Mouse (Mus musculus) heart, embryonic 14.5 days (tissue): ENCODE data around the gene Sccpdh. TPM values are rescaled to one million over a fixed set of nuclear protein-coding genes. Genes with fewer than 3 reads are reported as not detected.
A peak's percentile ranks its signal among the peaks of the same experiment; 100 is the strongest.

Experiments
- ATAC-seq: fragments of 200-750 bp; cut with Nextera tagmentation; 2 replicates; pipeline ENCODE4 v1.8.0; 2017; ENCODE audit warnings: low read depth, moderate TSS enrichment; ENCODE audit not compliant: insufficient number of reproducible peaks, insufficient read depth, low FRiP score
- H3K27ac ChIP-seq, 2 experiments: fragments of 200-500 bp in 1 of 2; fragments of 300-500 bp in 1 of 2; sonication (generic) in 1 of 2; replicated peaks in 1 of 2; 2 replicates each; pipeline ENCODE4 v1.5.1; 2012 to 2014; ENCODE audit warnings: low read depth in 2 of 2, low read length in 2 of 2, control low read depth in 1 of 2, mild to moderate bottlenecking in 1 of 2, mixed read lengths in 1 of 2; ENCODE audit not compliant: control insufficient read depth in 1 of 2, insufficient read depth in 1 of 2
- H3K27me3 ChIP-seq: fragments of 300-500 bp; sonication (generic); 2 replicates; pipeline ENCODE4 v1.6.1; 2014; ENCODE audit warnings: mild to moderate bottlenecking, low read length, control low read depth; ENCODE audit not compliant: control insufficient read depth, insufficient read depth
- H3K36me3 ChIP-seq: fragments of 300-500 bp; sonication (generic); 2 replicates; pipeline ENCODE4 v1.6.1; 2014; ENCODE audit warnings: mild to moderate bottlenecking, control low read depth, low read length, mixed read lengths; ENCODE audit not compliant: control insufficient read depth, insufficient read depth
- H3K4me1 ChIP-seq, 2 experiments: fragments of 200-500 bp in 1 of 2; fragments of 300-500 bp in 1 of 2; sonication (generic) in 1 of 2; 2 replicates each; pipeline ENCODE4 v1.6.1; 2012 to 2014; ENCODE audit warnings: low read length in 2 of 2, control low read depth in 1 of 2, mixed read lengths in 1 of 2; ENCODE audit not compliant: control insufficient read depth in 2 of 2, insufficient read depth in 2 of 2
- H3K4me2 ChIP-seq: fragments of 300-500 bp; sonication (generic); 2 replicates; pipeline ENCODE4 v1.6.1; 2014; ENCODE audit warnings: mild to moderate bottlenecking, low read length
- H3K4me3 ChIP-seq, 2 experiments: fragments of 200-500 bp in 1 of 2; fragments of 300-500 bp in 1 of 2; sonication (generic) in 1 of 2; 2 replicates each; pipeline ENCODE4 v1.5.1; 2012 to 2014; ENCODE audit warnings: low read length in 2 of 2, mild to moderate bottlenecking in 2 of 2, control low read depth in 1 of 2, low read depth in 1 of 2, moderate library complexity in 1 of 2; ENCODE audit not compliant: control insufficient read depth in 1 of 2, insufficient read depth in 1 of 2
- H3K9ac ChIP-seq: fragments of 300-500 bp; sonication (generic); 2 replicates; pipeline ENCODE4 v1.6.1; 2014; ENCODE audit warnings: mild to moderate bottlenecking, low read length
- H3K9me3 ChIP-seq: fragments of 300-500 bp; sonication (generic); 2 replicates; pipeline ENCODE4 v1.6.1; 2016; ENCODE audit warnings: low read length, control low read depth; ENCODE audit not compliant: control insufficient read depth
- WGBS: fragments of 180-500 bp; shearing (Covaris S2); extraction: QIAGEN DNeasy Blood & Tissue Kit; methylation state at CpG from one replicate; pipeline ENCODE4 v1.1.7; 2014; 5-methylcytosine and 5-hydroxymethylcytosine counted together
- polyA plus RNA-seq: library from polyadenylated mRNA; unstranded; fragments of >200 nt; fragmentation: Nextera tagmentation; extraction: Ambion mirVana; gene quantifications from 2 replicates; pipeline ENCODE4 v1.2.1, GENCODE M21; 2014

Sccpdh gene
- polyA plus RNA-seq, 1 experiment from 2014 or later, result 103 TPM

DNA sequence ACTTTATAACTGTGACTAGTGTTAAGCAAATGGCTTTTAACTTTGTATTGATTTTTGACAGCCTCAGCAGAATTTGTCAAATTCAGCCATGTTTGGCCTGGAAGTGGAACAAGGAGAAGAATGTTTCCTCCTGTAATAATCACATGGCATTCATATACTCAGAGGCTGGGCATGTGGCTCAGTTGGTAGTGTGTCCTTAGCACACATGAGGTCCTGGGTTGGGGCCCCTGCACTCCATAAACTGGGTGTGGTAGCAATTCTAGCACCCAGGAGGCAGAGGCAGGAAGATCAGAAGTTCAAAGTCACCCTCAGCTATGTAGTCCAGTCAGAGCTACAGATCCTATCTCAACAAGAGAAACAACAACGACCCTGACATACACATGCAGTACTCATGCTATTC lies 19.3 kb downstream of the Sccpdh start:
- H3K36me3 ChIP-seq, result peaks cover 49% of the 10 kb centered on the region
- no peak overlapping the region for H3K9ac ChIP-seq
- peaks cover 9 to 15% of the 10 kb centered on the region in 2 experiments for H3K4me1 ChIP-seq
- 0 out of 4 replicates have a peak overlapping the region, but pooled peaks have one; percentile 12 to 28 for H3K27ac ChIP-seq
- H3K4me2 ChIP-seq, result no peak overlapping the region
- no peaks in the 10 kb centered on the region for H3K27me3 ChIP-seq
- no peak for ATAC-seq
- no peaks in the 10 kb centered on the region for H3K9me3 ChIP-seq
- H3K4me3 ChIP-seq, result no peak overlapping the region
- whole genome bisulfite sequencing, result 68% methylated on average over 1 of the region's 1 CpGs

DNA sequence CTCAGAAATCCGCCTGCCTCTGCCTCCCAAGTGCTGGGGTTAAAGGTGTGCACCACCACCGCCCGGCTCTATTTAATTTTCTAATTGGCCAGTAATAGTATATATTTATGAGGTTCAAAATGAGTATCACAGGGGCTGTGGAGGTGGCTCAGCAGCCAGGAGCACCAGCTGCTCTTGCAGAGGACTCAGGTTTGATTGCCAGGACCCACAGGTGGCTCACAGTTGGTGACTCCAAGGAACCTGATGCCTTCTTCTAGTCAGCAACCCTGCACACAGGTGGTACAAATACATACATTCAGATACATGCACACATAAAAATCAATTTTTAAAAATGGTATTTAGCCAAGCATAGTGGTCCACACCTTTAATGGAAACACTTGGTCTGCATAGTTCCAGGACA lies 20.0 kb downstream of the Sccpdh start:
- Histone ChIP-seq H3K9me3 (no peaks in the 10 kb centered on the region), H3K4me2 (no peak overlapping the region), H3K36me3 (peaks cover 43% of the 10 kb centered on the region), H3K9ac (no peak overlapping the region), H3K4me3 (no peak overlapping the region), H3K4me1 (peaks cover 9 to 15% of the 10 kb centered on the region in 2 experiments), H3K27me3 (no peaks in the 10 kb centered on the region), H3K27ac (peak overlapping the region in 1 of 2 experiments; percentile 35; a peak in 1 of 4 replicates)
- 97% methylated on average over 3 of the region's 3 CpGs for WGBS
- ATAC-seq, result no peak

DNA sequence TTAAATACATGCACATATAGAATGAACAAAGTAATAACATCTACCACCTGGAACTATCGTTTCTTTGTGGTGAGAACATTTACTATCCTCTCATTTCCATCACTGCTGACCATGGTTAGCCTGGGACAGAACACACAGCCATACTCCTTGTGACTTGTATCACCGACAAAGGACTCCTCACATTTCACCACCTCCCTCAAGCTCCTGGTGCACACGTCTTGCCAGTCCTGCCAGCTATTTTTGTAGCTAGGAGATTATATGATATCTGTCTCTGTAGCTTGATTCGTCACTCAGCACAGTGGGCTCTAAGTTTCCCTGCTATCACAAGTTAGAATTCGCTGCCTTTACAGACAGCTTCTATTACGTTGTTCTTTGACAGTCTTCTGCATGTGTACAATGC lies 20.4 kb downstream of the Sccpdh start:
- H3K27ac ChIP-seq, result peak overlapping the region; percentile 35 to 67

DNA sequence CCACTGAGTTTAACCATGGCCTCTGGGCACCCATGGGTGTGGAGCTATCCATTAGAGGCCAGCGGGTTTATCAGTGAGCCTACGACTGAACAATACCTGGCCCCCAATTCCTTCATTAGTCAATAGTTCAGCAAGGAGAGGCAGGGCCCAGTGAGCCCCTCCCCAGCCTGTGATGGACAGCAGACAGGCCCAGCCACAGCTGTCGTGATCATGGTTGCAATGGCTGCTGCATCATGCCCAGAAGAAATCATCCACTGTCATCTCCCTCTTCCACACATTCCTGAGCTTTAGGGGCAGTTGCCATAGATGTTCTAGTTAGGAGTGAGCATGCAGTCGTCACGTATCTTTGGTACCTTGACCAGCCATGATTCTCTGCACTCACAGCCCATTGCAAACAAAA lies 20.9 kb downstream of the Sccpdh start:
- Histone ChIP-seq H3K9me3 (no peaks in the 10 kb centered on the region), H3K4me3 (no peak overlapping the region), H3K4me2 (peak overlapping the region; percentile 38), H3K27me3 (no peaks in the 10 kb centered on the region), H3K36me3 (peaks cover 35% of the 10 kb centered on the region), H3K9ac (no peak overlapping the region), H3K27ac (peak overlapping the region; percentile 35 to 67), H3K4me1 (peaks cover 9 to 15% of the 10 kb centered on the region in 2 experiments)
- WGBS, result 44% methylated on average over 5 of the region's 5 CpGs
- no peak for ATAC-seq

More for the DNA sequence above, 20.4 kb downstream of the Sccpdh start:
- Histone ChIP-seq H3K27me3 (no peaks in the 10 kb centered on the region), H3K4me3 (no peak overlapping the region), H3K9ac (no peak overlapping the region), H3K36me3 (peaks cover 39% of the 10 kb centered on the region), H3K9me3 (no peaks in the 10 kb centered on the region), H3K4me2 (peak overlapping the region; percentile 38), H3K4me1 (peaks cover 9 to 15% of the 10 kb centered on the region in 2 experiments)
- ATAC-seq, result no peak
- whole genome bisulfite sequencing, result 24% methylated on average over 6 of the region's 6 CpGs

DNA sequence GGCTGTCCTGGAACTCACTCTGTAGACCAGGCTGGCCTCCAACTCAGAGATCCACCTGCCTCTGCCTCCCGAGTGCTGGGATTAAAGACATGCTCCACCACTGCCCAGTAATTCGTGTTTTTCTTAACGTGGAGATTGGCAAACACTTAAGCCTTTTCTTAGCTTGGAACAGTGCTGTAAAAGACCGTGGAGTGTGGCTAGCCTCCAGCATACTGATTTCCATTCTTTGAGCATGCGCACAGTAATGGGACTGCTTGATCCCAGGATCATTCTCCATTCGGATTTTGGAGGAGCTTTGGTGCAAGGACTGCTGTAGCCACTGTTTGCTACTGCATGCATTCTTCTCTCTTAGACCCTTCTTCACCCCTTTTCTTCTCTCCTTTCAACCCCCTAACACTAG lies 21.5 kb downstream of the Sccpdh start:
- no peak overlapping the region for H3K9ac ChIP-seq
- no peak overlapping the region for H3K4me2 ChIP-seq
- no peaks in the 10 kb centered on the region for H3K9me3 ChIP-seq
- no peaks in the 10 kb centered on the region for H3K27me3 ChIP-seq
- H3K4me1 ChIP-seq, result peaks cover 9 to 15% of the 10 kb centered on the region in 2 experiments
- WGBS, result 71% methylated on average over 6 of the region's 6 CpGs
- ATAC-seq, result no peak
- no peak overlapping the region for H3K4me3 ChIP-seq
- peaks cover 31% of the 10 kb centered on the region for H3K36me3 ChIP-seq
- no peak overlapping the region for H3K27ac ChIP-seq

DNA sequence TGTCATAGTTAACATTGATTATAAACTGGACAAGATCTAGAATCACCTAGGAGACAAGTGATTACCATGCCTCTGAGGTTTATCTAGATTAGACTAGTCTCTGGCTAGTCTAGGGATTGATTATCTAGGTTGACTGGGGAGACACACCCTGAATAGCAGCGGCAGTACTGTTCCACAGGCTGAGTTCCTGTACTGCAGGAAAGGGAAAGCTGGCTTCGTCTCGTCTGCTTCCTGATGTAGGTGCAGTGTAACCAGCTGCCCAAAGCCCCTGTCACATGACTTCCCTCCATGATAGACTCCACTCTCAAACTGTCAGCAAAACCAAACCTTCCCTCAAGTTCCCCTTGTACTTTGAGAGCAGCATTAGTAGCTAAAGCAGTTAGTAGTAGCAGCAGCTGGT lies 36.1 kb downstream of the Sccpdh start:
- no peak overlapping the region for H3K4me2 ChIP-seq
- 19% methylated on average over 3 of the region's 3 CpGs for WGBS
- H3K27me3 ChIP-seq, result no peaks in the 10 kb centered on the region
- ATAC-seq, result no peak
- H3K27ac ChIP-seq, result no peak overlapping the region
- H3K36me3 ChIP-seq, result no peaks in the 10 kb centered on the region
- no peaks in the 10 kb centered on the region for H3K9me3 ChIP-seq
- H3K4me1 ChIP-seq, result peaks cover 3 to 8% of the 10 kb centered on the region in 2 experiments; a peak in 3 of 4 replicates
- H3K9ac ChIP-seq, result no peak overlapping the region
- no peak overlapping the region for H3K4me3 ChIP-seq

DNA sequence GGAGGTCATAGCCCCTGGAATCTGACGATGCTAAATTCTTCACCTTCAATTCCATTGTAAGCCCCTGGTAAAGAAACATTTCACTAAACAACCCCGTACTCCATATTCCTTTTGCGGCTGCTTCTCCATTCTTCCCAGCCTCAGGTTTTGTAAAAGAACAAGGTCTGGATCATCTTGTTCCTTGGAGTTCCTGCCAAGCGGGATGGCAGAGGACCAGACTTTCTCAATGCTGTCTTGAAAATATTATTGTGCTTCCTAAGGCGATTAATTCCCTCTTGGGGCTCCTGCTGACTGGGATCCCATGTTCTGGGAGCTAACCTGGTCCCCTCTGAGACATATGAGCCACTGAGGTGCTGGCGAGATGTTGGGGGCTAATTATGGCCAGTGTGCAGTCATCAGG lies 37.1 kb downstream of the Sccpdh start:
- Histone ChIP-seq H3K27me3 (no peaks in the 10 kb centered on the region), H3K27ac (no peak overlapping the region), H3K4me1 (peaks cover 3 to 13% of the 10 kb centered on the region in 2 experiments), H3K4me2 (no peak overlapping the region), H3K36me3 (no peaks in the 10 kb centered on the region), H3K9me3 (no peaks in the 10 kb centered on the region), H3K4me3 (no peak overlapping the region), H3K9ac (no peak overlapping the region)
- 86% methylated on average over 6 of the region's 6 CpGs for WGBS
- ATAC-seq, result no peak

DNA sequence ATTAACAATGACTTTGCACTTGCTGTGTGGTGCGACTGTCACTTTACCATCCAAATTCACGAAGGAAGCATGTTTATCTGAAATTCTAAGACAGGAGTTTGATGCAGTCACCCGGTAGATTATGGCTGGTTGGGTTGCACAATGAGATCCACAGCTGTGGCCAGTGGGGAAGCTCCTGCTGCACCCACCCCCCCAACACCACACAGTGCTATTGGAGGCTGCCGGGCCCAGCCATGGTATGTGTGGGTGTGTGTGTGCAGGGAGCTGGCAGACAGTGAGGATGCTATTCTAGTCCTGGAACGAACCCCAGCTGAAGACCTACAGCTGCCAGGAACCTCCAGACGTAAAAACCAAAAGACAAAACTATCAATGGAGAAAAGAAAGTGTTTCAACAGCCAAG lies 41.4 kb downstream of the Sccpdh start:
- no peak for ATAC-seq
- no peak overlapping the region for H3K4me2 ChIP-seq
- no peak overlapping the region for H3K27ac ChIP-seq
- no peak overlapping the region for H3K4me3 ChIP-seq
- no peak overlapping the region for H3K9ac ChIP-seq
- 57% methylated on average over 6 of the region's 6 CpGs for WGBS
- H3K27me3 ChIP-seq, result no peaks in the 10 kb centered on the region
- H3K9me3 ChIP-seq, result no peaks in the 10 kb centered on the region
- H3K36me3 ChIP-seq, result no peaks in the 10 kb centered on the region
- peaks cover 0 to 5% of the 10 kb centered on the region in 2 experiments; a peak in 2 of 4 replicates for H3K4me1 ChIP-seq
